Mouse (Mus musculus) midbrain, embryonic 14.5 days (tissue): ENCODE measurements at regions not wholly inside any gene's neighbourhood (a gene's known extent, or its start where the extent isn't known, plus 50 kb on each side); places are given as distances from the start of the nearest gene placed in this dataset.

ENCODE experiments used
- ATAC-seq: fragments of 200-750 bp; cut with Nextera tagmentation; 2 replicates; pipeline ENCODE4 v1.8.0; 2017; ENCODE audit warnings: moderate number of reproducible peaks, moderate library complexity; ENCODE audit not compliant: low FRiP score, low TSS enrichment
- DNase-seq: peaks from one replicate; pipeline ENCODE4 v3.0.0-alpha.2; 2015
- H3K27ac ChIP-seq: fragments of 300-500 bp; sonication (generic); replicated peaks from 2 replicates; pipeline ENCODE4 v1.5.1; 2014; ENCODE audit warnings: mild to moderate bottlenecking, low read depth, low read length, moderate library complexity
- H3K27me3 ChIP-seq: fragments of 300-500 bp; sonication (generic); 2 replicates; pipeline ENCODE4 v1.6.1; 2014; ENCODE audit warnings: low read length, control low read depth, mixed read lengths; ENCODE audit not compliant: control insufficient read depth, insufficient read depth
- H3K36me3 ChIP-seq: fragments of 300-500 bp; sonication (generic); 2 replicates; pipeline ENCODE4 v1.6.1; 2014; ENCODE audit warnings: low read length, control low read depth; ENCODE audit not compliant: control insufficient read depth, insufficient read depth
- H3K4me1 ChIP-seq: fragments of 300-500 bp; sonication (generic); 2 replicates; pipeline ENCODE4 v1.6.1; 2014; ENCODE audit warnings: mild to moderate bottlenecking, antibody characterized with exemption, low read length, control low read depth; ENCODE audit not compliant: control insufficient read depth, insufficient read depth
- H3K4me2 ChIP-seq: fragments of 300-500 bp; sonication (generic); 2 replicates; pipeline ENCODE4 v1.6.1; 2014; ENCODE audit warnings: mild to moderate bottlenecking, low read length, moderate library complexity
- H3K4me3 ChIP-seq: fragments of 300-500 bp; sonication (generic); replicated peaks from 2 replicates; pipeline ENCODE4 v1.5.1; 2014; ENCODE audit warnings: low read depth, low read length
- H3K9ac ChIP-seq: fragments of 300-500 bp; sonication (generic); replicated peaks from 2 replicates; pipeline ENCODE4 v1.6.1; 2014; ENCODE audit warnings: mild to moderate bottlenecking, low read length, moderate library complexity
- H3K9me3 ChIP-seq: fragments of 300-500 bp; sonication (generic); 2 replicates; pipeline ENCODE4 v1.6.1; 2016; ENCODE audit warnings: low read length, control low read depth, mixed read lengths; ENCODE audit not compliant: control insufficient read depth
- WGBS: fragments of 180-500 bp; shearing (Covaris S2); extraction: QIAGEN DNeasy Blood & Tissue Kit; methylation state at CpG from one replicate; pipeline ENCODE4 v1.1.7; 2014; 5-methylcytosine and 5-hydroxymethylcytosine counted together

- no peaks in the 10 kb centered on the region for H3K36me3 ChIP-seq
- no peak overlapping the region for H3K9ac ChIP-seq
- ATAC-seq, result no peak
- no peak overlapping the region for H3K27ac ChIP-seq
- H3K4me2 ChIP-seq, result no peak overlapping the region
- H3K4me1 ChIP-seq, result peaks cover 9% of the 10 kb centered on the region
- no peak overlapping the region for H3K4me3 ChIP-seq
- peak; percentile 31 for DNase-seq
- WGBS, result 60% methylated on average over 16 of the region's 16 CpGs
- H3K9me3 ChIP-seq, result no peaks in the 10 kb centered on the region
- H3K27me3 ChIP-seq, result no peaks in the 10 kb centered on the region
Observed at GRCm38 (mm10) chr2:170945401-170946105, 213.9 kb downstream of the Dok5 start.

GRCm38 (mm10) chr2:170946106-170946657, 214.6 kb downstream of the Dok5 start:
- Histone ChIP-seq H3K4me3 (no peak overlapping the region), H3K9ac (no peak overlapping the region), H3K27me3 (no peaks in the 10 kb centered on the region), H3K36me3 (no peaks in the 10 kb centered on the region), H3K4me2 (no peak overlapping the region), H3K27ac (no peak overlapping the region), H3K9me3 (no peaks in the 10 kb centered on the region), H3K4me1 (peaks cover 9% of the 10 kb centered on the region)
- ATAC-seq (no peak), DNase-seq (no peak)
- 85% methylated on average over 15 of the region's 15 CpGs for WGBS

GRCm38 (mm10) chr2:170947236-170947635, 215.6 kb downstream of the Dok5 start:
- no peak for ATAC-seq
- Histone ChIP-seq H3K27me3 (no peaks in the 10 kb centered on the region), H3K9ac (no peak overlapping the region), H3K36me3 (no peaks in the 10 kb centered on the region), H3K9me3 (no peaks in the 10 kb centered on the region), H3K4me3 (no peak overlapping the region), H3K4me2 (no peak overlapping the region), H3K27ac (no peak overlapping the region), H3K4me1 (peaks cover 9% of the 10 kb centered on the region)
- WGBS, result 95% methylated on average over 8 of the region's 8 CpGs
- no peak for DNase-seq

GRCm38 (mm10) chr2:170954626-170955025, 223.0 kb downstream of the Dok5 start:
- Histone ChIP-seq H3K27ac (no peak overlapping the region), H3K9ac (no peak overlapping the region), H3K36me3 (no peaks in the 10 kb centered on the region), H3K4me3 (no peak overlapping the region), H3K27me3 (no peaks in the 10 kb centered on the region), H3K9me3 (no peaks in the 10 kb centered on the region), H3K4me2 (no peak overlapping the region), H3K4me1 (no peaks in the 10 kb centered on the region)
- 92% methylated on average over 17 of the region's 17 CpGs for WGBS
- DNase-seq (no peak), ATAC-seq (no peak)

GRCm38 (mm10) chr2:170956766-170957165, 225.2 kb downstream of the Dok5 start:
- DNase-seq (no peak), ATAC-seq (no peak)
- no peaks in the 10 kb centered on the region for H3K9me3 ChIP-seq
- 75% methylated on average over 3 of the region's 3 CpGs for WGBS
- no peak overlapping the region for H3K4me3 ChIP-seq
- H3K4me1 ChIP-seq, result no peaks in the 10 kb centered on the region
- H3K27ac ChIP-seq, result no peak overlapping the region
- no peaks in the 10 kb centered on the region for H3K27me3 ChIP-seq
- no peak overlapping the region for H3K9ac ChIP-seq
- H3K4me2 ChIP-seq, result no peak overlapping the region
- H3K36me3 ChIP-seq, result no peaks in the 10 kb centered on the region

- Histone ChIP-seq H3K27me3 (no peaks in the 10 kb centered on the region), H3K27ac (no peak overlapping the region), H3K9me3 (no peaks in the 10 kb centered on the region), H3K4me2 (no peak overlapping the region), H3K4me3 (no peak overlapping the region), H3K9ac (no peak overlapping the region), H3K36me3 (no peaks in the 10 kb centered on the region), H3K4me1 (no peaks in the 10 kb centered on the region)
- ATAC-seq (no peak), DNase-seq (no peak)
- WGBS, result 94% methylated on average over 4 of the region's 4 CpGs
Observed at GRCm38 (mm10) chr2:170960396-170960795, 228.8 kb downstream of the Dok5 start.

GRCm38 (mm10) chr2:170962481-170962880, 230.9 kb downstream of the Dok5 start:
- H3K27me3 ChIP-seq, result no peaks in the 10 kb centered on the region
- ATAC-seq, result no peak
- no peak for DNase-seq
- no peaks in the 10 kb centered on the region for H3K4me1 ChIP-seq
- WGBS, result 82% methylated on average over 4 of the region's 4 CpGs
- H3K4me2 ChIP-seq, result no peak overlapping the region
- H3K4me3 ChIP-seq, result no peak overlapping the region
- no peak overlapping the region for H3K27ac ChIP-seq
- no peaks in the 10 kb centered on the region for H3K36me3 ChIP-seq
- H3K9ac ChIP-seq, result no peak overlapping the region
- no peaks in the 10 kb centered on the region for H3K9me3 ChIP-seq

- Histone ChIP-seq H3K4me3 (no peak overlapping the region), H3K27ac (no peak overlapping the region), H3K4me2 (no peak overlapping the region), H3K36me3 (no peaks in the 10 kb centered on the region), H3K9ac (no peak overlapping the region), H3K27me3 (no peaks in the 10 kb centered on the region), H3K9me3 (0 out of 2 replicates have a peak, but pooled peaks cover 3% of the 10 kb centered on the region), H3K4me1 (no peaks in the 10 kb centered on the region)
- WGBS, result 76% methylated on average over 3 of the region's 3 CpGs
- ATAC-seq, result no peak
- DNase-seq, result no peak
Observed at GRCm38 (mm10) chr2:170969430-170969829, 237.8 kb downstream of the Dok5 start.

GRCm38 (mm10) chr2:170985357-170985756, 253.8 kb downstream of the Dok5 start:
- Histone ChIP-seq H3K27me3 (no peaks in the 10 kb centered on the region), H3K9ac (no peak overlapping the region), H3K4me3 (no peak overlapping the region), H3K36me3 (no peaks in the 10 kb centered on the region), H3K27ac (no peak overlapping the region), H3K4me2 (no peak overlapping the region), H3K9me3 (no peaks in the 10 kb centered on the region), H3K4me1 (no peaks in the 10 kb centered on the region)
- ATAC-seq (no peak), DNase-seq (no peak)
- WGBS, result 83% methylated on average over 1 of the region's 1 CpGs
